ENCODE assay signal across 19 mouse cellular contexts in the genomic region with DNA sequence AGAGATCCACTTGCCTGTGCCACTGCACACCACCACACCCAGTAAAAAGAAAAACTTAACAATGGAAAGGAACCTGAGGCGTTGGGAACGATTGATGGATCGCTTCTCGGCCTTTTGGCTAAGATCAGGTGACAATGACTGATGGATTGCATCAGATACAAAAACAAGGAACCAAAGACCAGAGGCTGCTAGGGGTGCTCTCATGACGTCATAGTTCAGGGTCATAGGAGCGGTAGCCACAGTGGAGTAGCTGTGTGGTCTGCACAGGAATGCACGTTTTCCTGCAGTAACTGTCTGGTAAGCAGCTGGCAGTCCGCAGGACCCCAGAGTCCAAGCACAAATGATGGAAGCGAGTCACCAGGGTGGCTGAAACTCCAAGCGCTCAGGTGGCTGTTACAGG. TPM values are rescaled to one million over a fixed set of nuclear protein-coding genes. Genes with fewer than 3 reads are reported as not detected.
A peak's percentile ranks its signal among the peaks of the same experiment; 100 is the strongest.
DNase-seq lines count a peak whose midpoint lies in the region; ATAC-seq and TF ChIP-seq lines count a peak whose summit lies in the region.
"Had no signal": no experiment of that assay in that cellular context is flagged by ENCODE, and none has a peak within 500 bp of the region (broad histone marks: within the 10 kb centered on the region; RNA-seq: fewer than 3 reads in every experiment).

No protein-coding gene starts in this region.

- peaks cover 27% of the 10 kb centered on the region for H3K4me1 ChIP-seq in bone marrow macrophage, adult 2 months (ENCODE audit: control insufficient read depth, insufficient read depth, low read length)

- no peak overlapping the region for H3K4me3 ChIP-seq in bone marrow macrophage, adult 2 months (ENCODE audit: insufficient read depth, low read length)
- H3K4me3 ChIP-seq: embryonic facial prominence, embryonic 10.5 days; heart, adult 2 months; heart, embryonic 12.5 days; hindbrain, embryonic 10.5 days; intestine, embryonic 15.5 days had no signal

- TF ChIP-seq CTCF in bone marrow macrophage, adult 2 months (IDR thresholded peaks at IDR 0.05; ENCODE audit: low read depth, low read length), result no peak

- ATAC-seq in megakaryocyte, adult 5-6 weeks (ENCODE audit: poor library complexity, severe bottlenecking), result peak; percentile 79
- no peak for ATAC-seq in monocyte, adult 5-6 weeks (replicated peaks; ENCODE audit: insufficient number of reproducible peaks, low FRiP score, low TSS enrichment, poor library complexity, severe bottlenecking)
- ATAC-seq: forebrain, embryonic 14.5 days; intestine, embryonic 15.5 days had no signal

- H3K27ac ChIP-seq in bone marrow macrophage, adult 2 months (ENCODE audit: insufficient read depth, low read depth, low read length), result peak overlapping the region; percentile 60
- H3K27ac ChIP-seq: embryonic facial prominence, embryonic 10.5 days; heart, adult 2 months; hindbrain, embryonic 10.5 days; hindbrain, embryonic 14.5 days; intestine, embryonic 15.5 days had no signal

- no peak for TF ChIP-seq POLR2A in bone marrow macrophage, adult 2 months (IDR thresholded peaks at IDR 0.05; ENCODE audit: borderline replicate concordance, low read depth, low read length)

- peak; percentile 33 for DNase-seq in 3T3-L1 (ENCODE audit: low read depth, low spot score)
- DNase-seq in 416B (ENCODE audit: low read depth), result peak; percentile 63
- no peak for DNase-seq in heart, adult 11 months
- no peak for DNase-seq in right cerebral cortex, postnatal 10 days (ENCODE audit: low spot score in 2 of 2)
- DNase-seq: adrenal gland, postnatal 10 days; cerebellum, adult 18-20 months; cerebellum, adult 9-11 months; cerebellum, postnatal 36 days; gastrocnemius, postnatal 36 days; heart, adult 2 months had no signal

RNA-seq across cellular contexts. Expression of gene Dnmbp, which starts 41.4 kb away (rescaled TPM):
- 10.2 and 13.5 TPM in 2 replicates for polyA plus RNA-seq in bone marrow macrophage, adult 2 months (2012; ENCODE audit: insufficient read depth, insufficient read length, missing spikeins)
- total RNA-seq in megakaryocyte, adult 5-6 weeks (2015), result 5.4 and 7.2 TPM in 2 replicates
- total RNA-seq in megakaryocyte, adult 5-6 weeks (2017), result 9.7 and 11.1 TPM in 2 replicates
- total RNA-seq in monocyte, adult 5-6 weeks (2017), result 8.7 to 12.2 TPM (median 9.3 TPM) in 3 replicates

Comparison
In these comparisons a context has a peak if more than half of its experiments do, and no peak if none do; other contexts are left out.
1. DNase-seq: peak in 3T3-L1 (single experiment) and 416B (single experiment); none in heart, adult 11 months (single experiment) and right cerebral cortex, postnatal 10 days (0 of 2).